Mouse (Mus musculus): ENCODE results near the gene Telo2.

DNA sequence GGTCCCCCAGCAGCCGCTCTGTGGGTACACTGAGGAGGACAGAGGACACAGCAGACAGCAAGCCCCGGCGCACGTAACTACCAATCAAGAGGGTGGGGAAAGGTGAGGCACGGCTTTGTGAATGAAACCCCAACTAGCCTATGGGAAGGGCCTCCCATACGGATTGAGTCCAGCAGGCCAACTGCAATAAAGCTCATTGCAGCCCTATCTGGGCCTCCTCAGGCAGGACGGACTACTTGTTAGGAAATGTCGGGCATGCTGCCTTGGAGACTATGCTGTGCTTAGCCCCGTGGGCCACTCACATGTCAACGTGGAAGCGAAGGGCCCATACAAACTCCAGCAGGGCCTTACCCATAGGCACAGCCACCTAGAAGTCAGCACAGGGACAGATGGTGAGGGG lies 14.4 kb downstream of the Telo2 start:
- no peak for TF ChIP-seq CTCF (IDR thresholded peaks at IDR 0.05; ENCODE audit: low read depth, low read length)
- no peak for TF ChIP-seq GATA2 (IDR thresholded peaks at IDR 0.05; ENCODE audit: borderline replicate concordance, low read depth, low read length)
- TF ChIP-seq GATA1 (IDR thresholded peaks at IDR 0.05; ENCODE audit: borderline replicate concordance, low read length) = no peak
- TF ChIP-seq TAL1 (conservative IDR thresholded peaks at IDR 0.05; ENCODE audit: low read depth, low read length) = no peak
